Mouse (Mus musculus) cerebellum, adult 2 months (tissue): ENCODE results near the gene Spata7.

Experiments used
- CTCF ChIP-seq: fragments of 200-500 bp; IDR thresholded peaks from 2 replicates; pipeline ENCODE4 v1.5.1; 2011; ENCODE audit warnings: low read depth, mild to moderate bottlenecking, control low read depth, low read length, moderate library complexity, borderline replicate concordance; ENCODE audit not compliant: insufficient read depth
- POLR2A ChIP-seq: fragments of 200-500 bp; IDR thresholded peaks from 2 replicates; pipeline ENCODE4 v1.6.1; 2011; ENCODE audit warnings: low read length, control low read depth, borderline replicate concordance; ENCODE audit not compliant: insufficient read depth

GRCm38 (mm10) chr12:98628260-98628970 is 458 bp downstream of the Spata7 start:
- TF ChIP-seq POLR2A (no peak), CTCF (no peak)
